Mouse (Mus musculus) neural tube, embryonic 13.5 days (tissue): ENCODE data around the gene Shisa6. TPM values are rescaled to one million over a fixed set of nuclear protein-coding genes. Genes with fewer than 3 reads are reported as not detected.

Experiments used
- ATAC-seq: fragments of 200-750 bp; cut with Nextera tagmentation; 2 replicates; pipeline ENCODE4 v1.8.0; 2017; ENCODE audit warnings: low read depth, mild to moderate bottlenecking, moderate TSS enrichment, moderate library complexity
- H3K27ac ChIP-seq: fragments of 300-500 bp; sonication (generic); replicated peaks from 2 replicates; pipeline ENCODE4 v1.5.1; 2015; ENCODE audit warnings: moderate library complexity, mild to moderate bottlenecking, inconsistent platforms
- H3K27me3 ChIP-seq: fragments of 300-500 bp; sonication (generic); 2 replicates; pipeline ENCODE4 v1.6.1; 2015; ENCODE audit warnings: mild to moderate bottlenecking, inconsistent platforms
- H3K36me3 ChIP-seq: fragments of 300-500 bp; sonication (generic); 2 replicates; pipeline ENCODE4 v1.6.1; 2015; ENCODE audit warnings: mild to moderate bottlenecking, inconsistent platforms
- H3K4me1 ChIP-seq: fragments of 300-500 bp; sonication (generic); replicated peaks from 2 replicates; pipeline ENCODE4 v1.6.1; 2015; ENCODE audit warnings: inconsistent platforms
- H3K4me2 ChIP-seq: fragments of 300-500 bp; sonication (generic); 2 replicates; pipeline ENCODE4 v1.6.1; 2015; ENCODE audit warnings: inconsistent platforms, mild to moderate bottlenecking, moderate library complexity
- H3K4me3 ChIP-seq: fragments of 300-500 bp; sonication (generic); 2 replicates; pipeline ENCODE4 v1.5.1; 2015; ENCODE audit warnings: mild to moderate bottlenecking, inconsistent platforms
- H3K9ac ChIP-seq: fragments of 300-500 bp; sonication (generic); 2 replicates; pipeline ENCODE4 v1.6.1; 2015; ENCODE audit warnings: moderate library complexity, mild to moderate bottlenecking, inconsistent platforms
- H3K9me3 ChIP-seq: fragments of 300-500 bp; sonication (generic); 2 replicates; pipeline ENCODE4 v1.6.1; 2016; ENCODE audit warnings: inconsistent platforms
- WGBS: fragments of 180-500 bp; shearing (Covaris S2); methylation state at CpG from one replicate; pipeline ENCODE4 v1.1.7; 2015; 5-methylcytosine and 5-hydroxymethylcytosine counted together
- polyA plus RNA-seq: library from polyadenylated mRNA; unstranded; fragments of >200 nt; fragmentation: Nextera tagmentation; extraction: Ambion mirVana; gene quantifications from 2 replicates; pipeline ENCODE4 v1.2.1, GENCODE M21; 2015

Shisa6 gene
- polyA plus RNA-seq, 1 experiment from 2014 or later: 3.7 TPM

DNA sequence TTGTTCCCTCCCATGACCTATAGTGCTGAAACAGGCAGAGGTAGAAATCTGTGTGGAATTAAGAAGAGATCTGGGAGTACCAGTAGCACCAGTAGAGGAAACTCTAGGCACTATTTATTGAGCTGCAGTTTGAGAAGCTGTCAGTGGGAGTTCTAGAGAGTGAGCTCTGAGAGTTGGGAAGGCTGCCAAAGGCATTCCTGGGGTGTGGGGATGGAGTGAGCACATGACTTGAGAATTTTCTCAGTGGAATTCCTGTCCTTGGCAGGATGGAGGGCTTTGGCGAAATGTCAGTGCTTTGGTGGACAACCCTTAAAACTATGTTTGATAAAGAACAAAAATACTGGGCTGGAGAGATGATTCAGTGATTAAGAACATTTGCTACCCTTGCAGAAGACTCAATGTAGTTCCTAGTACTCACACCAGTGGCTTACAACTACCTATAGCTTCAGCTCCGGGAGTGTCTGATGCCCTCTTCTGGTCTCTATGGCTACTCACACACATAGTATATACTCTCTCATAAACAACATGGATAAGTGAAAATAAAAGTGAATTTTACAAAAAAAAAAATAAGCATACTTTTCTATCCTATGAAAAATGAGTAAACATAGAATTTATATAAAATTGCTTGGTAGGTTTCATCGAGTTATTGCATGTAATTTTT, 337.0 kb downstream of the Shisa6 start:
- H3K4me1 ChIP-seq: no peaks in the 10 kb centered on the region; the same call in 1 of the 2 replicates
- 80% methylated on average over 3 of the region's 3 CpGs for WGBS
- H3K27me3 ChIP-seq: no peaks in the 10 kb centered on the region
- H3K4me3 ChIP-seq: no peak overlapping the region
- no peaks in the 10 kb centered on the region for H3K9me3 ChIP-seq
- H3K9ac ChIP-seq: no peak overlapping the region
- H3K4me2 ChIP-seq: no peak overlapping the region
- no peak for ATAC-seq
- no peak overlapping the region for H3K27ac ChIP-seq
- H3K36me3 ChIP-seq: no peaks in the 10 kb centered on the region

DNA sequence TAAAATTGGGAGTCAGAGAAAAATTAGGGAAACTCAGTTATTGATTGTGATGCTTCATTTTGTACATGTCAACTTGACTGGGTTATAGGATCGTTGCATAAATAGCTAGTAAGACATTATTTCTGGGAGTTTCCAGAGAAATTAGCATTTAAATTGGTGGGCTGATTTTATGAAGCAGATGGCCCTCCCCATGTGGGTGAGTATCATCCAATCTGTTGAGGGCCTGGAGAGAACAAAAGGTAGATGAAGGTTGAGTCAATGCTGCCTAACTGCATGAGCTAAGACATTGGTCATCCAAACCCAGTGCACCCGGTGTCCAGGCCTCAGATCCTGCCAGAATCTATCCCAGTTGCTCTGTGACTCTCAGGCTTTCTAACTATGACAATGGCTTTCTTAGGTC, 337.6 kb downstream of the Shisa6 start:
- Histone ChIP-seq H3K4me1 (no peaks in the 10 kb centered on the region; the same call in 1 of the 2 replicates), H3K4me3 (no peak overlapping the region), H3K27me3 (no peaks in the 10 kb centered on the region), H3K4me2 (no peak overlapping the region), H3K9me3 (no peaks in the 10 kb centered on the region), H3K27ac (no peak overlapping the region), H3K9ac (no peak overlapping the region), H3K36me3 (no peaks in the 10 kb centered on the region)
- 68% methylated on average over 2 of the region's 2 CpGs for WGBS
- no peak for ATAC-seq

DNA sequence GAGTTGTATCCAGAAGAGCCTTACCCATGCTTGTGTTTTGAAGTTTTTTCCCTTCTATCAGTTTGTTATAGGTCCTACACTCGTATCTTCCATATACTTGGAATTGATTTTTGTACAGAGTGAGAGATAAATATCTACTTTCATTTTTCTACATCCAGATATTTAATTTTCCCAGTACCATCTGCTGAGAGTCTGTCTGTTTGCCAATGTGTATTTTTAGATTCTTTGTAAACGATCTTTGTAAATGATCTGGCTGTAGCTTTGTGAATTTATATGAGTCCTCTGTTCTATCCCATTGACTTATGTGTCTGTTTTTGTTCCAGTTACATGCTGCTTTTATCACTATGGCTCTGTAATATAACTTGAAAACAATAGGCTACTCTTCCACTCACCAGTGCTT, 348.0 kb downstream of the Shisa6 start:
- Histone ChIP-seq H3K4me2 (no peak overlapping the region), H3K27ac (no peak overlapping the region), H3K36me3 (no peaks in the 10 kb centered on the region), H3K9me3 (peaks cover 9% of the 10 kb centered on the region; the same call in 1 of the 2 replicates), H3K4me3 (no peak overlapping the region), H3K27me3 (no peaks in the 10 kb centered on the region), H3K9ac (no peak overlapping the region), H3K4me1 (no peaks in the 10 kb centered on the region)
- WGBS: 79% methylated on average over 2 of the region's 2 CpGs
- no peak for ATAC-seq

DNA sequence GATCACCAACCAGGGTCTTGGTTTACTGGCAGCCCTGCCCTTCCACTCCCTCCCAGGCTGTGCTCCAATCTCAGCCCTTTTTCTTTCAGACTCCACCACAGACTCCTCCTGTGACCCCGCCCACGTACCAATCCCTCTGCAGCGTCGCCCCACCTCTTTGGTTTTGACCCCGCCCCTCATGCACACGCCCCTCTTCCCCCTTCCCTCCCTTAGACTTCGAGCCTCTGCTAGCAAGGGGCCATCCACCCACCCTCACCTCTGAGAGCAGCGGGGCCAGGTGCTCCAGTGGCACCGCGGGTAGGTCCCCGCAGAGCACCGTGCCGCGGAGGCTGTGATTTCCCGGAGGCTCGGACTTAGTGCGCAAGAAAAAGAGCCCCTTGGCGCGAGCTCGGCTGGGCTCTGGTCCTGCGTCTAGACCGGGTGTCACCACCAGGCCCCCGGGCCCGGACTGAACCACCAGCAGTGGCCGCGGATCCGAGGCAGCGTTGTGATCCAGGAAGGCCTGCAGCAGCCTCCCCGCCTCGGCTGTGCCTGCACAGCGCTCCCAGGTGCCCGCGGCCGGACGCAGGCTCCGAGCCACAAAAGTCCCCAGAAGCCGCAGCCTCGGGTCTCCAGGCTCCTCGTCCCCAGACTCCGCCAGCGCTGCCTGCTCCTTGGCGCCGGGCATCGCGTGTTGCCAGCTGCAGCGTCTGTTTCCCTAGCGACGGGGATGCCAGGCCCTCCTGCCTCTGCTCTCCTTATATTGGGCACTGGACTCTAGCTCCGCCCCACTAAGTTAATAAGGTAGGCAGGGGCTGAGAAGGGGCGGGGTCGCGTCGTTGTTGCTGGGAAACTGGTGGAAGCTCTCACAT, 357.7 kb downstream of the Shisa6 start, which contains the start of gene Dnah9:
Gene Dnah9 (minus strand): TSS at position 751 of the 851 bp plus-strand sequence.
- peak within 1 kb of the TSS; percentile 82 for H3K27ac ChIP-seq
- H3K4me2 ChIP-seq: peak within 1 kb of the TSS; percentile 94
- no peaks in the 10 kb centered on the region for H3K36me3 ChIP-seq
- peak within 1 kb of the TSS; percentile 69 for H3K9ac ChIP-seq
- under 1% methylated on average over 53 of the region's 53 CpGs for WGBS
- ATAC-seq: peak; percentile 97
- no peaks in the 10 kb centered on the region for H3K27me3 ChIP-seq
- no peaks in the 10 kb centered on the region for H3K9me3 ChIP-seq
- peak within 1 kb of the TSS; percentile 62 for H3K4me3 ChIP-seq
- peaks cover 7% of the 10 kb centered on the region for H3K4me1 ChIP-seq

DNA sequence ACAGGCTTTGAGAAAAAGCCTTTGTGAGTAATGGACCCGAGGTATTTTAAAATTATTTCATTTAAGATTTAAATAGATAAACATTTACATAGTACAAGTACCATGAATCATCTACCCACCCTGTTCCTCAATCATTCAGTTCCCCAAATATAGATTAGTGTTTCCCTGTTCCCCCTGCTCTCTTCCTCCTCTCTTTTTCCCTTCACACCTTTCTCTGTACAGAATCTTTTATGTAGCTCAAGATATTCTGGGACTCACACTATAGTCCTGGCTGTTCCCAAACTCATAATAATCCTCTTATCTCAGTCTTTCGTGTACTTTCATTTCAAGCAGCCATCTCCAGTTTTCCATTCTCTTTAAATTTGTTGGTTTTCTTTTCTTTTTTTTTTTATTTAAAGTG, 361.7 kb downstream of the Shisa6 start:
- no peak overlapping the region for H3K9ac ChIP-seq
- H3K9me3 ChIP-seq: no peaks in the 10 kb centered on the region
- WGBS: 87% methylated on average over 2 of the region's 2 CpGs
- no peak for ATAC-seq
- no peak overlapping the region for H3K4me3 ChIP-seq
- H3K27me3 ChIP-seq: no peaks in the 10 kb centered on the region
- H3K27ac ChIP-seq: no peak overlapping the region
- H3K4me2 ChIP-seq: no peak overlapping the region
- H3K36me3 ChIP-seq: no peaks in the 10 kb centered on the region
- H3K4me1 ChIP-seq: peaks cover 7% of the 10 kb centered on the region
